Mouse (Mus musculus) liver, adult (tissue): ENCODE results near the gene Josd1.

Experiments
- GATA4 ChIP-seq: IDR thresholded peaks from 2 replicates; pipeline ENCODE4 v1.6.1; 2014; ENCODE audit warnings: mild to moderate bottlenecking, low read length; ENCODE audit not compliant: insufficient replicate concordance

Josd1 gene

DNA sequence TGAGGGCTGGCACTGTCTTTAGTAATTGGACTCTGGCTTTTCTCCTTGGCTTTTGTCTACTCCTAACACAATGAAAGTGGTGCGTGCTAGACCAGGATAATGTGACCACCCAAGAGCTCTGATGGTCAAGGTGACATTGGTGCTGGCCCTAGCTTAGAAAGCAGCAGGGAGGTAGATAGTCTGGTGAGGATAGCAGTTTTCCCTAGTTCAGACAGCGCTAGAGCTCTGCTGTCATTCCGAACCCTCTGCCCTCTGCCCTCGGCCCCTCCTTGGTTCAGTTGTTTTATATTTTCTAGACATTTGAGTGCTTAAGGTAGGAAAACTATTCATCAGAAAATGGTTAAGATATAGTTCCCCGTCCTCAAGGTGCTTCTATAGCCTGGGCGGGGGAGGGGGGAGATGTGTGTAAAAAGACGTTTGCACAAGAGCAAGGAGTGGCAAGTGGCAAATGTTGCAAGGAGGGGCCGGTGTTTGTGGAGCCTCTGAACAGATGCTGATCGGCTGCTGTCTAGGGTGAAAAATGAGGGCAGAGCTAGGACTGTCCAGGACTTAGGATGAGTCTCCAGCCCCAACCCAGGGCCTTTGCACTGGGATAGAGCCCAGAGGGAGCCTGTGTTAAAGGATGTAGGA is 10.0 kb upstream of the Josd1 start:
- no peak for TF ChIP-seq GATA4

DNA sequence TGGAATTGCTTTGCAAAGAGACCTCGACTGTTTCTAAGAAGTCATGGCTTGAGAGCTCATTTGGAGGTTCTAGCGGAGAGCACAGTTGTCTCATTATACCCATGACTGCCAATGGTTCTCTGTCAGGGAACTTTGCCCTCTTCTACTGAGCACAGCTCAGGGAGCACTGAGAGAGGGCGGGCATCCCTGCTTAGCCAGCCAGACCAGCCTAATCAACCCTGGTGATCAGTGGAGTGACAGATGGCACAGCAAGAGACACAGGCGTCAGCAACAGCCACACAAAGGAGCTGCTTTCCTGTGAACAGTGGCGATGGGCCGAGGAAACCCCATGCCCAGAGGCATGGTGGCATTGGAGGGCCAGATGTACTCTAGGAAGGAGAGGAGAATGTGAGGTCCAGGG is 9.3 kb upstream of the Josd1 start:
- TF ChIP-seq GATA4: no peak

DNA sequence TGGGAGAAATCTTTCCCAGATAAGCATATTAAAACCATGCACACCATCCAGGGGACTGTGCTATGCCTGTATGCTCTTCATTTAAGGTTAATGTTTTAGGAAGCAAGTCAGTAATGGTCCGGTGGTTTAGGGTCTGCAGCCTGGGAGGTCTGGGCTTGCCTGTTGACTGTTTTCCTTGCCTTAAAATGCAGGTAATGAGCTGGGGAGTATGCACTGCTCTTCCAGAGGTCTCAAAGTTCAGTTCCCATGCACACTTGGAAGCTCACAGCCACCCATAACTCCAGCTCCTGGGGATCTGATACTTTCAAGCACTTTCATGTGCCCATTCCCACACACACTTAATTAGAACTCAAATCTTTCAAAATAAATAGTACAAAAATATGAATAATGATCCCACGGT is 8.8 kb upstream of the Josd1 start:
- no peak for TF ChIP-seq GATA4

DNA sequence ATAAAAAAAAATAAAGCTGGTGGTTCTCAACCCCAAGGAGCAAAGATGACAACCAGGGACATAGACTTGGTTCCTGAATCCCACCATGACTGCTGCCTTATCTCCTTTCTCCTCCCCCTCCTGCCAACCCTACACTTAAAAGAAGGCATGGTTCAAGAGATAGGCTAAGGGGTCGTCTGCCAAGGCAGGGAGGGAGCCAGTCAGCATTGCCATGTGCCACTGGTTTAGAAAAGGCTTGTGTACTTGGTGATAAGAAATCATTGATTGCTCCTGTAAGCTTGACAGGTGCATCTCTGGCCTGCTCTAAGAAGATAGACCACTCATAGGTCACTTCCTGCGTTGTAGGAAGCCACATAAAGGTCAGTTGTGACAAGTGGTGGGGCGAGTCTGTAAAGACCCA is 7.8 kb upstream of the Josd1 start:
- no peak for TF ChIP-seq GATA4

DNA sequence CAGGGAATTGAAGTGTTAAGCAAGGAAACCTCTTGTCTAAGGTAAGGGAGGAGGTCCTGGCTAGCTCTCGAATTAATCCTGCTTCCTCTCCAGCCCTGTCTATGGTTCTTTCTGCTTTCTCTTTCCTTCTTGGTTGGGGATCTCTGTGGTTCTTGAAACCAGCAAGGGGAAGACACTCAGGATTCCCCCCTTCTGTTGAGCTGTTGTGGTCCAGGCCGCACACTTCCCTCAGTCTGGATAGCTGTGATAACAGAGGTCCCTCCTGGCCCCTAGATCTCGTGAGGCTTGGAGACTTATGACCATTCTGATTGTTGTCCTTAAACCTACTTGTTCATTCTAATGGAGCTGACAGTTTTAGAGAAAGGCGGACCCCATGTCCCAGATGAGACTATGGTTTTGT is 6.8 kb upstream of the Josd1 start:
- no peak for TF ChIP-seq GATA4

DNA sequence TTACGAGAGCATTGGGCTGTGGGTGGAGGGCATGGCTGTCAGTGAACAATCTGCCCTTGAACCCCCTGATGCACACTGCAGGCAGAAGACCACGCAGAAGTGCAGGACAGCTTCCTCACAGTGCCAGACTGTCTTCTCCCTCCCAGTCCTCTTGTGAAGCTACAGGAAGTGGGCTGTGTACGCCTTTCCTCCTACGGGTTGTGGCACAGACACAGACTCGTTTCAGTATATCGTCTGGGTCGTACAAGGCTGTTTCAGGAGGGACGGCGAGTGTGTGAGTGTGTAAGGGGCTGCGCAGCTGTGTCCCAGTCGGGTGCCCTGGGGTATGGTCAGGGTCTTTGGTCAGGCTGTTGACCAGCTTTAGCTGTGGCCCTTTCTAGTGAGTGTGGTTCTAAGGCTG is 6.0 kb upstream of the Josd1 start:
- TF ChIP-seq GATA4: no peak

DNA sequence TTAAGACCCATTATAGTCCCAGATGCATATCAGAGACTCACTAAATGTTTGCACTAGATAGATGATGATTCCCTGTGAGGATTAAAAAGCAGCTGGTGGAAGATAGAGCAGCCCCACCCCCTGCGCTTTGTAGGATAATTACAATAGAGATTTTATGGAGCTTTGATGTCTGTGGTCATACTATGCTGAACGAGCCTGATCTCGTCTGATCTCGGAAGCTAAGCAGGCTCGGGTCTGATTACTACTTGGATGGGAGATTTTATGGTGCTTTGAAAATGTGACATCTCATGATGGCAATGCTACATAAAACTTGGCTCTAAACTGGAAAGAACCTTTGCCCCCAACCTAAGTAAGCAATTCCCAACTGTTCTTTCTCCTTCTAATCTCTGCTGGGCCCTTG is 4.6 kb upstream of the Josd1 start:
- TF ChIP-seq GATA4: no peak

DNA sequence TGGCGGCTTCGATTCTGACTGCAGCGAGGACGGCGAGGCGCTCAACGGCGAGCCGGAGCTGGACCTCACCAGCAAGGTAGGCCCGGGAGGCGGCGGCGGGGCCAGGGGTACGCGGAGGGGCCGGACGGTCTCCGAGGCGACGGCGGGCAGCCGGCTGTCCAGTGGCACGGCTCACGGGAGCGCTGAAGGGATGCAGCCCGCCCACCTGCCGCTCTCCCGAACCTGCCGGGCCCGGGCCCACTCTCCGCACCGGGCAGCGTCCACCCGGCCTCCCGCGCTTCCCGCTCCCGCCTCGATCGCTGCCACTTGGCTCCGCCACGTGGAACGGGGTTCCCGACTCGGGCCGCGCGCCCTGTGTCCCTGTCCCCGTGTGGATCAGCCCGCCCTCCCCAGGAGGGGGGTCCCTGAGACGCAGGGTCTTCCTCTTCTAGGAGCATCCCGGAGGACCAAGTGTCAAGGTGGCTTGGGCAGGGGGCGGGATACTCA is 3.3 kb upstream of the Josd1 start:
- no peak for TF ChIP-seq GATA4

DNA sequence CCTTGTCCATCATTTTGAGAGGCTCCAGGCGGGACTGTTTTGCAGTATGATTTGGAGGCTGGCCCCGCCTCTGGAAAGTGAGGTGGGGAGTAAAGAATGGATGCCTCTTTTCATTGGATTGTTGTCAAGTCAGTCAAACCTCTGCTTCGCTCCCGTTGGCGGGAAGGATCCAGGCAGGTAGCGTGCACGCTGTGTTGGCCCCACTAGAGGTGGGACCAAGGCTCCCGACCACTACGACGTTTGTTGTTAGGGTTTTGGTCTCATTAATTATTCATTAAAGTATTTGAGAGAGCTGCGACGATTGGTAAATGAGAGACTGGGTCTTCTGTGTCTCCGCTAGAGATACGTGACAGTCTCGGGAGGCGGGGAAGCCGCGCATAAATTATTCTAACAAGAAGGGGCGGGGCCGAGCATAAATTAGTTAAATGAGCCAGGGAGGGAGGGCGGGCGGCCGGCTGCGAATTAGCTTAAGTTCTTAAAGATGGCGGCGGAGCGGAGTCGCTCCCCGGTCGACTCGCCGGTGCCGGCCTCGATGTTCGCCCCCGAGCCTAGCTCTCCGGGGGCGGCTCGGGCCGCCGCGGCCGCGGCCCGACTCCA is 2.8 kb upstream of the Josd1 start, which contains the start of gene Gtpbp1:
Gtpbp1 (plus strand) TSS at position 420 of the 597 bp plus-strand sequence.
- TF ChIP-seq GATA4: no peak

DNA sequence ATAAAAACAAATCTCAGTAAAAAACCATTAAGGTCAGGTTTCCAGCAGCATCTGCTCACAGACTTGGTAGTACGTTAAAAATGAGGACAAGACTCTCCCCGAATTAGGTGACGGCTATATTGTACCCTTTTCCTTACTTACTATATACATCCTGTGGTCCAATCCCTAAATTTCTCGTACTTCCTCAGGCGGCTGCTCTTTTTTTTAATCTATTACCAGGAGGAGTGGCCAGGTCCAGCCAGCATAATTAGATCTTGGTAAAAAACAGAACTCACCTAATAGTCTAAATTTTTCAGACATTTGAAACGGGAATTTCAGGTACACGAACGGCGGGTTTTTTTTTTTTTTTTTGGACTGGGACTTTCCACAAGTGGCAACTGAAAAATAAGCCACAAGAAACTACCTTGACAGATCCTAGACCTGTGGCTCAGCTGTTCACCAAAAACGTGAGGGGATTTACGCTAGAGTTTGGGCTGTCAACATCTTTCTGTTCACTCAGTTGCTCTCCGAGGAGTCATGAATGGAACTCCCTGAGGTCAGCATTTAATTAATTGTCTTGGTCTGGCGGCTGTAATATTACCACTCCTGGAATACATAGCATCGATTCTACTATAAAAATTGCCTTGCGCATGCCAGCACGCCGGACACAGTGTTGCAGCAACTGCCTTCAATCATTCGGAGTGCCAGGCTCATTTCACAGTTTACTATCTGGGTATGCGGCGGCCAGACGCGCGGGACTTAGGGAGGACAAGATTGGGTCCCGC is 2.1 kb upstream of the Josd1 start:
- peak; percentile 20; the same call in 1 of the 2 replicates for TF ChIP-seq GATA4

DNA sequence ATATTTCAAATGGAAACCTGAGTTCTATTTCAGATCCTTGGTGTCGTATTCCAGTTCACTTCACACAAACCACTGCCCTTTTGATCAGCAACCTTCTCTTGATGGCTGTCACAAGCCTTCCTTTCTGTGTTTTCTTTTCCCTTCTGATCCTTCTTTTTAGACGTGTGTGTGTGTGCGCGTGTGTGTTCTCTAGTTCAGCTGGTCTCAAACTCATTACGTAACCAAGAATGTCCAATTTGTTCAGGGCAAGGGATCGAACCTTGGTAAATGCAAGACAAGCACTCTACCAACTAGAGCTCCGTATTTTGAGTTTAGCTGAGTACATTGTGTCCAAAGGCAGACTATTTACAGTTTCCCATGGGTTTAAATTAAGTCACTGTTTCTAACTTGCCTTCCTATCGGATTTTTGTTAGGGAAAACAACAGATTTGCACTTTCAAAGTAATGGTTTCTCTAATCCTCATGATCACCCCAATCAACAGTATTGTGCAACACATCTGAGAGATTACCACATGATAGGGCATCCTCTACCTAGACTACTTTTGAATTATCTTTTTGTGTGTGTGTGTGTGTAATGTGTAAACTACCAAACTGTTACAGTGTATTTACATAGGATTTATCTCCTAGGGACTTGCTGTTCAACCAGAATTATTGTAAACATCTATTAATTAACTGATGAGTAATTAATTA is 693 bp upstream of the Josd1 start:
- TF ChIP-seq GATA4: 0 out of 2 replicates have a peak, but pooled peaks have one; percentile 22

DNA sequence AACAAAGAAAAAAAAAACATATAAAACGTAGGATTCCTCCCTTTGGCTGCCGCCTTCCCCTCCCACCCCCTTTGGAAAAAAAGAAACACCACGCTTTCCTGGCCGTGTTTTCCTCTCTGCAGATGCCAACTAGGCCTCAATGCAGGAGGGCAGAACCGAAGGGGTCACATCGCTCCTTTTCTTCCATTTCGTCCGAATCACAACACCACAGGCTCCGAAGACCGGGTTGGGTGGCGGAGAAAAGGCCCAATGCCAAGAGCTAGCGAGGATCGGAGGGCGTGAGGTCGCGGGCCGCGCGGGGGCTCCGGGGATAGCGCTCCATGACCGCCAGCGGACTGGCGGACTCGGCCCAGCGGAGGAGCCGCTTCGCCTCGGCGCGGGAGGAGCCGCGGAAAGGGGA is 544 bp downstream of the Josd1 start:
- TF ChIP-seq GATA4: no peak

DNA sequence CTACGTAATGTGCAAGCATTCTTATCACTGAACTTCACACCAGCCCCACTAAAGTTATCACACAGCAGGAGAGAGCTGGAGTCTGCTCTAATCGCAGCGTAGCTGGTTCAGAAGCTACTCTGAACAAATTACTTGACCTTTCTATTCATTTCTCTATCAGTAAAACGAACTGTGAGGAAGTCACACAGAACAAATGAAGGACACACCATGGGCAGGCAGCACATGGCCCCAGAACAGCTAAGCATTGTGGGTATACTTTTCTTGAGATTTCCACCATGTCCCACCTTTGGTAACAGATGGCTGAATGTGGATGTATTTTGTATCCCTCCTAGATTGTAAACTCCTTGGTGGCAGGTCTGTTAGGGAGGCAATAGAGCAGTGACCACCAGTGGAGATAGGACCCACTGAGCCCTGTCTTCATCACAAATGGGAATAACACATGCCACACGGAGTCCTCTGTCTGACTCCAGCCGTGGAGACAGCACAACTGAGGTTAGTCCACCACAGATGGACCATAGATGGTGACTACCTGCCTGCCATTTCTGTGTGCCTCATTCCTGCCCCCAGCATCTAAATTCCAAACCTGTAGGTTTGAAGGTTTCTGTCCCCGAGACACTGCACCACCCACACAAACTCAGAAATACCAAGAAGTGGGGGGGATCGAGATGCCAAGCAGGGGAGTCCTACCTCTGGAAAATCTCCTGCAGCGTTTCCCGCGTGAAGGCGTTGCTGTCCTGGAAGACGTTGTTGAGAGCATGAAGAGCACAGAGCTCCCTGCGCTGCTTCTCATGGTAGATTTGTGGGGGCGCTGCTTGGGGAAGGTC is 1.5 kb downstream of the Josd1 start:
- no peak for TF ChIP-seq GATA4

DNA sequence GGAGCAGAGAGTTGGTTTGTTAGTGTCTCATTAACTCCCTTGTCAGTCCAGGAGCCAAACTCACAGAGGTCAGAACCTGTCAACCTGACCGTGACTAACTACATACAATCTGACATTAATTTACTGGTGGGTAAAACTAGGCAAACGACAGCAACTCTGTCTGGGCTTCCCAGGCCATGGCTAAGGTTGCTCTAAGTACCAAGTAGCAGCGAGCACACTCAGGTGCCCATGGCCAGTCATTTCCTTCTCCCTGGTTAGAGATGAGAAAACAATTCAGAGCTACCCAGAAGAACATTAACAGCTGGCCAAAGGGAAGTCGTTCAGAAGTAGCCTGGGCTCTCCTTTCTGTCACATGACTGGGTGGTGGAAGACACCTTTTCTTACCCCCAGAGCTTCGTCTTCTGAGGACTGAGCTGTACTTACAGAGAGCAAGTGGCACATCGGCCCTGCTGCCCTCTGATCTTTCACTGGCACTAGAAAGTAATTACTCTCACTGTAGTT is 2.5 kb downstream of the Josd1 start:
- TF ChIP-seq GATA4: no peak
